Mouse (Mus musculus): ENCODE results near the gene Hist1h4h. TPM values are rescaled to one million over a fixed set of nuclear protein-coding genes. Genes with fewer than 3 reads are reported as not detected.

The Hist1h4h gene
- total RNA-seq, 4 experiments from 2014 or later: 231 to 254 (median 246) TPM

GRCm38 (mm10) chr13:23510127-23510526, 20.7 kb upstream of the Hist1h4h start:
- DNase-seq (ENCODE audit: low spot score): no peak

GRCm38 (mm10) chr13:23513517-23513916, 17.3 kb upstream of the Hist1h4h start:
- no peak for DNase-seq (ENCODE audit: low spot score)

DNA sequence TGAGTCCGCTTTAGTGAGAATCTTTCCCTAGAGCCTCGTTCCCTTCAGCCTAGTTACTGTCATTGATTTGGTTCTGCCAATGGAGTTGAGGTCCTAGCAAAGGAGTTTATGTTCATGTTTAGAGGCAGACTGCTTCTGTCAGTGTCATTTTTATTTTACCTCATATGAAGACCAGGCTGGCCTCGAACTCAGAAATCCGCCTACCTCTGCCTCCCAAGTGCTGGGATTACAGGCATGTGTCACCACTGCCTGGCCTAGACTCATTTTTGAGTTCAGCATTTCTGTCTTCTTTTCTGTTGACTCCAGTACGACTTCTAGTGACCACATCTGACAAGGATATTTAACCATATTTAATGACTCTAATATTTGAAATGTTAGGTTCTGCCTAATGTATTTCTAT, 15.6 kb upstream of the Hist1h4h start:
- no peak for DNase-seq (ENCODE audit: low spot score)

DNA sequence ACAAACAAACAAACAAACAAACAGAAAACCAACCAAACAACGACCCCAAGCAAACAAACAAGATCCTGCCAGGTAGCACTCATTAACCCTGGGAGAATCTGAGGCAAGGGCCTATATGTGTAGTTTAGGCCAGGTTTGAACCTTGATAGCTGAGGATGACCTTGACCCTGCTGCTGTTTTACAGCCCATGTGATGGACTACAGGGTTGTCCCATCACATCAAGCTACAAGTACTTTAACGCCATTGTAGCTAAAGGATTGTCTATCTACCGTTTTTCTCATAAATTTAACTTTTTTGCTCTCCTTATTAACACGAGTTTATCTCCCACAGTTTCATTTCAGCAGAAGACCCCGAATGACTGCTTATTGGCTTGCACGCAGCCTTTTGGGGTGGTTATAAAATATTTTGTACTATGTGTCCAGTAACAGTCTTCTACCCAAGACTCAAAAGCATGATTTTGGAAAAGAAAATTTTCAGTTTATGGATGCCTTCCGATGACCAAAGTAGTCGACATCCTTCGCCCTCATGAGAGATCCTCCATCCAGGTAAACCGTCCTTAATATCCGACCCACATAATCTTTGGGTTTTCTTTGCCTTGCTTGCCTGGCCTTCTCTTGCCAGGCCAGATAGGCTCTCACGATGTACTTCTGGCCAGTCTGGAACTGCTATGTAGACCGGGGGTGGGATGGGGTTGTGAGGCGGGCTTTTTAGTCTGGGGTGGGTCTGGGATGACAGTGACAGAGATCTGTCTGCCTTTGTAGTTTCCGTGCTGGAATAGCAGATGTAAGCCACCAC, 14.8 kb upstream of the Hist1h4h start:
- no peak for DNase-seq (ENCODE audit: low spot score)

DNA sequence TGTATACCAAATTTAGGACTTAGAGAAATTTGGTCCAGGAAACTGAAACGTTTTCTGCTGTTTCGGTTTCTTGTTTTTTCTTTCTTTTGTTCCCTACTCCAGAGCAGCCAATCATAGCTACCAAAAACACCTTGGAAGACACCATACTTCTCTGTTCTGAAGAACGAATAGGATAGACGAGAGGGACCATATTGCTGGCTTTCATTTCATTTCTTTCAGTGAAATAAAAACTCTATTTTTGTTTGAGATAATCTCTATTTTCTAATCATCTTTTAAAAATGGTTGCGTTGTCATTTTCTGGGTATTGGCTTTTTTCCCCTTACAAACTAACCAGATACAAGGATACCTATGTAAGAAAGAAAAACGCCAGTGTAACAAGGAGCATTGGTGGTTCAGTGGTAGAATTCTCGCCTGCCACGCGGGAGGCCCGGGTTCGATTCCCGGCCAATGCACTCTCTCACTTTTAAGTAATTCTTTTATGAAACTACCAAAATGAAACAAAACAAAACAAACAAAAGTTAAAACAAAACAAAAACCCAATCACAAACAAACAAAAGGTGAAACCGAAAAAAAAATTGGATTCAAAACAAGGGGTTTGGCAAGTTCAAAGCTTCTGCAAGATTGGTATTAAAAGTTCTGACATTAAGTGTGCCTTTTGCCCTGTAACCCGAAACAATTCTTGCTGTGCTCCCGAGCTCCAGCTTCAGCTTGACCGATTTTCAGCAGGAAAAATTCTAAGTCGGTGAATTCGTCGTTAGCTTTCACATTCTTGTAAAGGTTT, 13.8 kb upstream of the Hist1h4h start:
- DNase-seq (ENCODE audit: low spot score): peak; percentile 84

GRCm38 (mm10) chr13:23517603-23518294, 13.1 kb upstream of the Hist1h4h start:
- peak; percentile 95 for DNase-seq (ENCODE audit: low spot score)

- no peak for DNase-seq (ENCODE audit: low spot score)
These were observed 12.6 kb upstream of the Hist1h4h start for GRCm38 (mm10) chr13:23518295-23518603.

- DNase-seq (ENCODE audit: low spot score): peak; percentile 91
These were observed 12.0 kb upstream of the Hist1h4h start for GRCm38 (mm10) chr13:23518885-23519284.

DNA sequence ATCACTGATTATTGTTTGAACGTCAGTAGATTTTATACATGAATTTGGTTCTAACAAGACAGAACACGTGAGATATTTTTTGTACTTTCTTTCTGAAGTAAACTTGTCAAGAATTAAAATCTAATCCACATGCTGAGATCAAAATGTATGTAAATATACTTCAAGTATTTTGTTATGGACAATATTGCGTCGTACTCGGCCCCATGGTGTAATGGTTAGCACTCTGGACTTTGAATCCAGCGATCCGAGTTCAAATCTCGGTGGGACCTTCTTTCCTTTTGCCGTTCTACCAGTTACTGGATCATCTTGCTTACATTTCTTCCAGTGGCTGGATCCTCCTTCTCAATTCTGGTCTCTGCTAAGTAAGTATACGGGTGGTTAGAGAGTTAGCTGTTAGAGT, 11.4 kb upstream of the Hist1h4h start:
- DNase-seq (ENCODE audit: low spot score): peak; percentile 91

- DNase-seq (ENCODE audit: low spot score): peak; percentile 84
These were observed 9.1 kb upstream of the Hist1h4h start for GRCm38 (mm10) chr13:23521703-23522102.

DNA sequence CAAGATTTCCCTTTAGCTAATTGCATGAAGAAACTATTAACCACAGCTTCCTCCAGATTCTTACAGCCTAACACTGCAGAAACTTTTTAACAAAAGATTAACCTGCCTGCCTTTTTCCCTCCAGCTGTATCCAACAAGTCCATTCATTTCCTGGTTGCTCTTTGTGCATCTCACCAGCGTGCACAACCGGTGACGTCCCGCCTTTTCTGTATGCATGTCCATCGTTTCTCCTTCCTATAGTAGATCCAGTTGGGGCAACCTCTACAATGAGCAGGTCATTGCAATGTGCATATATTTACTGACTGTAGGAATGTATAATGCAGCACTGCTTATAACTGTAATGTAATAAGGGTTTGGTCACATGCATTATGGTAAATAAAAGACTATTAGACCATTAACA, 6.9 kb upstream of the Hist1h4h start:
- no peak for DNase-seq (ENCODE audit: low spot score)

GRCm38 (mm10) chr13:23524654-23525053, 6.2 kb upstream of the Hist1h4h start:
- peak; percentile 54 for DNase-seq (ENCODE audit: low spot score)

DNA sequence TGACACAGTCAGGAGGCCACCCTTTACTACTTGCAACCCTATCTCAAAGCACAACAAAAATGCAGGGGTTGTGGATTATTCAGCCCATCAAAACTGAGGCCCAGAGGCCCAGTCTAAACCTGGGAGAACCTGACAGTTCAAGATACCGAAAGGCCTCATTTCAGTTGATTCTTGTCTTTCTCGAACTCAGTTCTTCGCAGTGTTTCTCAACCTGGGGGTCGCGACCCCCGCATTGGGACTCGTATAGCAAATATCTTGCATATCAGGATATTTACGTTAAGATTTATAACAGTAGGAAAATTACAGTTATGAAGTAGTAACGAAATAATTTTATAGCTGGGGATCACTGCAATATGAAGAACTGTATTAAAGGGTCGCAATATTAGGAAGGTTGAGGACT, 4.9 kb upstream of the Hist1h4h start:
- DNase-seq (ENCODE audit: low spot score): no peak

DNA sequence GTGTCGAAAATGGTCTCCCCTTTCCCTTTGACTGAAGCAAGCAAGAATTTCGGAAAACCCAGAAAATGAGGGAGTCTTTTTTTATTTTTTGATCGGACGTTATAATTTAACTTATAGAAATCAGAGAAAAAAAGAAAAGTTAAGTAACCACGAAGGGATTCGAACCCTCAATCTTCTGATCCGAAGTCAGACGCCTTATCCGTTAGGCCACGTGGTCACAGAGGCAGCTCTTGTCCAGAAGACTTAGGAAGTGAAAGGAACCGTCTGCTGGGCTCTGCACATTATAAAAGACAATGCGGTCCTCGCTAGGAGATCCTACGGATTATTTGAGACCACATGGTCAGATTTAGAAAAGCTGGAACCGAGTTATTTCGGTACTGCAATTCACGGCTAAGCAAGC, 4.5 kb upstream of the Hist1h4h start:
- peak; percentile 94 for DNase-seq (ENCODE audit: low spot score)

DNA sequence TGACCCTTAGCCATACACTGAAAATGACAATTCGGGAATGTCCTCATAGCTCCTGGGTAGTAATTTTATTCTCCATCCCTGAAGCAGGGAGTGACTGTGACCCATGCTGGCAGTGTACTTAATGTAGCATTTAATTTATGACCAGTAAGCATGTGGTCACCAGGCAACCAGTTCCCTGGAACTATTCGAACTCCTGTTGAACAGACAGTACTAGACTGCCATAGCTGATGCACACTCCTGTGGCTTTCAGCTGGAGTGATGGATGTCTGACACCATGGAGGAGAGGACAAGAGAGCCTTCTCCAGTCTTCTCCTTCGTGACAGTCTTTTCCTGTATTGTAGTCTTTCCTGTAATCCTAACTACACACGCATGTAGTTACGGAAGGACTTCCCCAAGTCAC, 1.8 kb upstream of the Hist1h4h start:
- DNase-seq (ENCODE audit: low spot score): no peak

DNA sequence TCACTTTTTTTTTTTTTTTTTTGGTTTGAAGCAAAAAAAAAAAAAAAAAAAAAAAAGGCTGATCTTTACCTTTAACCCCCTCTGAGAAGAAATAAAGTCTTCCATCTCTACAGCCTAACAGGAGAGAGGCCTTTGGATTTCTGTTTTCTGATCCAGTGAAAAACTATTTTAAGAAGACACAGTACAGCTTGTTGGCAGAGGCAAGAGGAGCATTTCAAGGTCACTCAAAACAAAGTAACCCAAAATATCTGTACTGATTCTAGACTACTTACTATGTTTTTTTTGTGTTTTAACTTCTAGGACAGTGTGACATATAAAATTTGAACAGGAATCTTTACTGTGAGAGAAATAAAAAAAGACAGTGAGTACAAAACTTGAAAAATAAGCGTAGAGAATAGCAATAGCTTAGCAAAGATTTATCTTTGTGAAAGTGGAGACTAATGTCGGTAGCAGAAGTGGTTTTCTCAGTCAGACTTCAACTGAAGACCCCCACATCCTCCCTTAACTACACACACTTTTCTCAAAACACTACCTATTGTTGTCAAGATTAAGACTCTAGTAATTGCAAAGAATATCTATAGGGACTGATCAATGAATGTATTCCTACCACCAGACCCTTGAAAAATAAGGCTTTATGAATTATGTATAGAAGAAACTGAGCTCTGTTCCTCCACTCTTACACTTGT, 1.2 kb upstream of the Hist1h4h start:
- DNase-seq (ENCODE audit: low spot score): no peak

GRCm38 (mm10) chr13:23530181-23530900, 509 bp upstream of the Hist1h4h start:
- peak; percentile 88 for DNase-seq (ENCODE audit: low spot score)

DNA sequence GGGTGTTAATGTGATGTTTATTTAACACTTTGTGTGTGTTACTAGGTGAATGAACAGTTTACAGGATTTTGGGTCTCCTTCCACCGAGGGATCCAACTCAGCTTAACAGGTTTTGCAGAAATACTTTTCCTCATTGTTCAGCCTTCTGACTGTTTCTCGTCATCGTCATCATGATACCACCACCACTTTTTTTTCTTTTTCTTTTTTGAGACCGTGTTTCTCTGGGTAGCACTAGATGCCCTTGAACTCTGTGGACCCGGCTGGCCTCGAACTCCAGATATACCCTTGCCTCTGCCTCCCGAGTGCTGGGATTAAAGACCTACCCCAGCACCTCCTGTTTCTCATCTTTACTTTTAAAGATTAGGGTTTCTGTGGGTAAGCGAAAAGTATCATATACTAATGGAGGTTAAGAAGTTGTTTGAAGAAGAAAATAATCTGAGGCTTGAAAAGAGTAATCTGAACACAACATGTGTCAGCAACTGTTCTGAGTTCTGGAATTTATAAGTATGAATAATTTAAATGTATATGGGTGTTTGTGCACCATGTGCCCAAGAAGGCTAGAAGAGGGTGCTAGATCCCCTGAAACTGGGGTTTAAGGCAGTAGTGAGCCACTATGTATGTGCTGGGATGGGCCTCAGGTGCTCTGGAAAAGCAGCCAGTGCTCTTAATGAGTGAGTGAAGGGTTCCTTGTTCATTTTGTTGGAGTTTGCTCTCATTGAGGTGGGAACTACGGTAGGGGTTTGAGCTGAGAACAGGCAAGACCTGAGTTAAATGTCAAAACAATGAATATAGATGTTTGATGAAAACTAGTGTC, 1.6 kb downstream of the Hist1h4h start:
- DNase-seq (ENCODE audit: low spot score): no peak

- DNase-seq (ENCODE audit: low spot score): peak; percentile 68
These were observed 2.9 kb downstream of the Hist1h4h start, which contains the start of gene Hist1h2af for GRCm38 (mm10) chr13:23533560-23534367. TSS of gene Hist1h2af (plus strand) at chr13:23533906.

All from heart, adult 8-10 months (tissue).